12 mouse cellular contexts compared by ENCODE assay signal in genomic region chr7:120875540-120876388, GRCm38 (mm10). TPM values are rescaled to one million over a fixed set of nuclear protein-coding genes. Genes with fewer than 3 reads are reported as not detected.
DNase-seq lines count a peak whose midpoint lies in the region; ATAC-seq and TF ChIP-seq lines count a peak whose summit lies in the region.
"Had no signal": no experiment of that assay in that cellular context is flagged by ENCODE, and none has a peak within 500 bp of the region (broad histone marks: within the 10 kb centered on the region; RNA-seq: fewer than 3 reads in every experiment).

No protein-coding gene starts in this region.

- no peak for DNase-seq in forebrain, embryonic 10.5 days (ENCODE audit: extremely low spot score, low spot score)
- DNase-seq in forebrain, postnatal 0 days = no peak
- DNase-seq in lung, adult 2 months = no peak
- no peak for DNase-seq in layer of hippocampus, postnatal 25 days (ENCODE audit: extremely low spot score in 1 of 2, low spot score in 1 of 2)
- no peak for DNase-seq in layer of hippocampus, adult 9-10 months (ENCODE audit: low spot score)
- DNase-seq: kidney, adult 18-20 months; thymus, adult 18-20 months had no signal

- no peak overlapping the region for H3K9ac ChIP-seq in forebrain, postnatal 0 days
- no peak overlapping the region for H3K9ac ChIP-seq in lung, embryonic 15.5 days
- no peak overlapping the region for H3K9ac ChIP-seq in intestine, embryonic 15.5 days
- H3K9ac ChIP-seq: neural tube, embryonic 12.5 days had no signal

- H3K27me3 ChIP-seq in forebrain, embryonic 10.5 days (ENCODE audit: poor library complexity, severe bottlenecking) = no peaks in the 10 kb centered on the region
- H3K27me3 ChIP-seq in forebrain, postnatal 0 days (ENCODE audit: insufficient read depth, low read length) = no peaks in the 10 kb centered on the region
- H3K27me3 ChIP-seq in lung, embryonic 15.5 days = no peaks in the 10 kb centered on the region
- no peaks in the 10 kb centered on the region for H3K27me3 ChIP-seq in intestine, embryonic 15.5 days (replicated peaks)
- H3K27me3 ChIP-seq in megakaryocyte, embryonic 14.5 days (replicated peaks) = no peaks in the 10 kb centered on the region
- H3K27me3 ChIP-seq: neural tube, embryonic 12.5 days had no signal

- H3K4me1 ChIP-seq in forebrain, embryonic 10.5 days = no peaks in the 10 kb centered on the region
- no peaks in the 10 kb centered on the region for H3K4me1 ChIP-seq in forebrain, postnatal 0 days (ENCODE audit: insufficient read depth)
- H3K4me1 ChIP-seq in lung, embryonic 15.5 days = peaks cover 14% of the 10 kb centered on the region
- H3K4me1 ChIP-seq in lung, adult 2 months (ENCODE audit: control insufficient read depth, insufficient read depth, low read length) = peaks cover 3% of the 10 kb centered on the region; the same call in 1 of the 2 replicates
- H3K4me1 ChIP-seq in intestine, embryonic 15.5 days (replicated peaks) = no peaks in the 10 kb centered on the region; the same call in 1 of the 2 replicates
- peaks cover 67% of the 10 kb centered on the region for H3K4me1 ChIP-seq in megakaryocyte, embryonic 14.5 days
- H3K4me1 ChIP-seq: neural tube, embryonic 12.5 days had no signal

- no peak overlapping the region for H3K4me2 ChIP-seq in forebrain, postnatal 0 days (ENCODE audit: low read depth)
- no peak overlapping the region for H3K4me2 ChIP-seq in lung, embryonic 15.5 days
- H3K4me2 ChIP-seq in intestine, embryonic 15.5 days (replicated peaks) = no peak overlapping the region
- H3K4me2 ChIP-seq: neural tube, embryonic 12.5 days had no signal

- ATAC-seq in forebrain, postnatal 0 days = no peak
- peak; percentile 83 for ATAC-seq in lung, embryonic 15.5 days (ENCODE audit: borderline replicate concordance, extremely low read depth, low FRiP score, low TSS enrichment)
- ATAC-seq in intestine, embryonic 15.5 days = peak; percentile 81
- ATAC-seq: forebrain, embryonic 16.5 days had no signal

- WGBS in forebrain, embryonic 10.5 days = 73% methylated on average over 3 of the region's 3 CpGs
- 66% methylated on average over 3 of the region's 3 CpGs for WGBS in forebrain, postnatal 0 days
- WGBS in lung, embryonic 15.5 days = 58% methylated on average over 3 of the region's 3 CpGs
- WGBS in lung, adult 2 months = 59% methylated on average over 3 of the region's 3 CpGs
- 44% methylated on average over 3 of the region's 3 CpGs for WGBS in intestine, embryonic 15.5 days

- no peak overlapping the region for H3K4me3 ChIP-seq in forebrain, embryonic 10.5 days
- no peak overlapping the region for H3K4me3 ChIP-seq in forebrain, postnatal 0 days (ENCODE audit: low read depth, low read length)
- no peak overlapping the region for H3K4me3 ChIP-seq in lung, embryonic 15.5 days
- H3K4me3 ChIP-seq in lung, adult 2 months (replicated peaks; ENCODE audit: extremely low read depth, low read depth, low read length) = no peak overlapping the region
- no peak overlapping the region for H3K4me3 ChIP-seq in intestine, embryonic 15.5 days (replicated peaks)
- H3K4me3 ChIP-seq in megakaryocyte, embryonic 14.5 days (replicated peaks) = peak overlapping the region; percentile 43
- H3K4me3 ChIP-seq: neural tube, embryonic 12.5 days had no signal

- TF ChIP-seq POLR2A in lung, adult 2 months (IDR thresholded peaks at IDR 0.05; ENCODE audit: borderline replicate concordance, extremely low read depth, low read depth, low read length) = no peak

- no peaks in the 10 kb centered on the region for H3K9me3 ChIP-seq in forebrain, embryonic 10.5 days
- H3K9me3 ChIP-seq in forebrain, postnatal 0 days (ENCODE audit: low read length) = no peaks in the 10 kb centered on the region
- no peaks in the 10 kb centered on the region for H3K9me3 ChIP-seq in lung, embryonic 15.5 days
- H3K9me3 ChIP-seq in intestine, embryonic 15.5 days = no peaks in the 10 kb centered on the region
- H3K9me3 ChIP-seq in megakaryocyte, embryonic 14.5 days = no peaks in the 10 kb centered on the region
- H3K9me3 ChIP-seq: neural tube, embryonic 12.5 days had no signal

- H3K36me3 ChIP-seq in forebrain, embryonic 10.5 days (replicated peaks) = peaks cover 14% of the 10 kb centered on the region
- peaks cover 24% of the 10 kb centered on the region for H3K36me3 ChIP-seq in forebrain, postnatal 0 days (ENCODE audit: insufficient read depth)
- H3K36me3 ChIP-seq in lung, embryonic 15.5 days = peaks cover 8% of the 10 kb centered on the region
- peaks cover 14% of the 10 kb centered on the region; the same call in 1 of the 2 replicates for H3K36me3 ChIP-seq in intestine, embryonic 15.5 days
- peaks cover 73% of the 10 kb centered on the region for H3K36me3 ChIP-seq in megakaryocyte, embryonic 14.5 days (replicated peaks; ENCODE audit: low read length)

- no peak for TF ChIP-seq CTCF in forebrain, postnatal 0 days (IDR thresholded peaks at IDR 0.05; ENCODE audit: low read depth)
- TF ChIP-seq CTCF in lung, adult 2 months (IDR thresholded peaks at IDR 0.05; ENCODE audit: insufficient read depth, low read length) = no peak

- H3K27ac ChIP-seq in forebrain, embryonic 10.5 days = 0 out of 2 replicates have a peak overlapping the region, but pooled peaks have one; percentile 35
- H3K27ac ChIP-seq in forebrain, postnatal 0 days (ENCODE audit: low read depth, low read length) = no peak overlapping the region
- H3K27ac ChIP-seq in lung, embryonic 15.5 days = peak overlapping the region; percentile 77
- H3K27ac ChIP-seq in intestine, embryonic 15.5 days = peak overlapping the region; percentile 86
- H3K27ac ChIP-seq: neural tube, embryonic 12.5 days had no signal

RNA-seq across cellular contexts. Expression of gene Eef2k, which starts 33.1 kb away (rescaled TPM):
- 27.5 and 30.1 TPM in 2 replicates for polyA plus RNA-seq in forebrain, embryonic 10.5 days (2016; fragmentation: Nextera tagmentation; extraction: Ambion mirVana)
- total RNA-seq in forebrain, postnatal 0 days (2014; rRNA removed) = 53.8 and 56.4 TPM in 2 replicates
- polyA plus RNA-seq in forebrain, postnatal 0 days (2015; fragmentation: Nextera tagmentation; extraction: Ambion mirVana) = 31.6 and 35.4 TPM in 2 replicates
- polyA plus RNA-seq in lung, embryonic 15.5 days (2015; fragmentation: Nextera tagmentation; extraction: Ambion mirVana) = 35.5 and 42.1 TPM in 2 replicates
- polyA plus RNA-seq in lung, adult 2 months (2012; rRNA removed) = 12.0 and 13.9 TPM in 2 replicates
- polyA plus RNA-seq in intestine, embryonic 15.5 days (2015; fragmentation: Nextera tagmentation; extraction: Ambion mirVana) = 44.4 and 47.2 TPM in 2 replicates
- polyA plus RNA-seq in megakaryocyte, embryonic 14.5 days (2012; ENCODE audit: insufficient read depth, low replicate concordance) = 5.4 and 42.9 TPM in 2 replicates
- total RNA-seq in layer of hippocampus, postnatal 25 days (2021) = 10 to 100 TPM; 25.7 to 30.4 TPM

RNA-seq across cellular contexts. Expression of gene Polr3e, which starts 41.8 kb away (rescaled TPM):
- 44.6 and 45.5 TPM in 2 replicates for polyA plus RNA-seq in forebrain, embryonic 10.5 days (2016; fragmentation: Nextera tagmentation; extraction: Ambion mirVana)
- total RNA-seq in forebrain, postnatal 0 days (2014; rRNA removed) = 28.3 and 31.2 TPM in 2 replicates
- polyA plus RNA-seq in forebrain, postnatal 0 days (2015; fragmentation: Nextera tagmentation; extraction: Ambion mirVana) = 18.1 and 20.9 TPM in 2 replicates
- 33.3 and 34.0 TPM in 2 replicates for polyA plus RNA-seq in lung, embryonic 15.5 days (2015; fragmentation: Nextera tagmentation; extraction: Ambion mirVana)
- polyA plus RNA-seq in lung, adult 2 months (2012; rRNA removed) = 12.6 and 14.4 TPM in 2 replicates
- 40.3 and 41.5 TPM in 2 replicates for polyA plus RNA-seq in intestine, embryonic 15.5 days (2015; fragmentation: Nextera tagmentation; extraction: Ambion mirVana)
- polyA plus RNA-seq in megakaryocyte, embryonic 14.5 days (2012; ENCODE audit: insufficient read depth, low replicate concordance) = 5.0 and 8.9 TPM in 2 replicates
- total RNA-seq in layer of hippocampus, postnatal 25 days (2021) = 10 to 100 TPM; 24.7 to 28.2 TPM
